Mouse (Mus musculus): ENCODE data around the gene Ngdn.

DNA sequence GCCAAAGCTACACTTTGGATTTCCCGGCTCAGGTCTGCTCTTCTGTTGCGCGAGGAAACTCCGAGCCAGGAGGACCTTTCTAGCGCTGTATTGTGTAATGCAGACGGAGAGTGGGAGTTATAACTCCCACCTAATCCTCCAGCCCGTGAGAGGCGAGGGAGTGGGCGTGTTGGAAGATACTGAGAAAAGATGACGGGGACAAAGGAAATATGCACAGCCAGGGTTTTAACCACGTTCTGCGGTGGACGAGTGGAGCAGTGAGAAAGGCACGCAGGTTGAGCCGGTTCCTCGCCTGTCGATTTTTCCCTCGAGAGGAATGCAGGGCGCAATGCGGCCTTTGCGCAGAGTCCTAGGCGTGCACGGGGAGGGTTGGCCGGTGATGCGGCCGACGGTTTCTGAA, 663 bp upstream of the Ngdn start:
- TF ChIP-seq CTCF (conservative IDR thresholded peaks at IDR 0.05; ENCODE audit: insufficient read depth, insufficient read length, low read depth, low read length) (no peak), POLR2A (IDR thresholded peaks at IDR 0.05; ENCODE audit: low read depth, low read length) (no peak)

Data from kidney, adult 2 months (tissue).